Mouse (Mus musculus): Measurements from ENCODE around the gene Hist1h4i. TPM values are rescaled to one million over a fixed set of nuclear protein-coding genes. Genes with fewer than 3 reads are reported as not detected.

Hist1h4i gene
- polyA plus RNA-seq, 1 experiment: 31.8 TPM

DNA sequence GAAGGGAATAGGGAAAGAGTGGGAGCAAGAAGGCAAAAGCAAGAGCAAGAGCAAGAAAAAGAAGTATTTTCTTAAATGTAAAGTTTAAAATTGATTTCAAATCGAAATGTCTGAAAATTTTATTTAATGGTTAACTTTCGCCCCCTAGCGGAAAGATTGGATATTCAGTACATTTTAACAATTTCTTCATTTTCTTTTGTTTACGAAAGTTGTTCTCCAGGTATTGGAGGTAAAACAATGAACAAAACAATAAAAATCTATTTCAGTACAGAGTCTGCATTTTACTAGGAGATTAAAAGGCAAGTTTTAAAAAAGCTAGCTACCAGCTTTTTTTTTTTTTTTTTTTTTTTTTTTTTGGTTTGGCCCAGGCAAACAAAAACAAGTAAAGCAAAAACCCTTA, 10.7 kb downstream of the Hist1h4i start:
- Histone ChIP-seq H3K27me3 (ENCODE audit: control insufficient read depth, insufficient read depth, insufficient read length) (no peaks in the 10 kb centered on the region), H3K79me3 (ENCODE audit: low read depth) (no peaks in the 10 kb centered on the region), H3K36me3 (ENCODE audit: control insufficient read depth, insufficient read depth) (no peaks in the 10 kb centered on the region), H3ac (ENCODE audit: control insufficient read depth, insufficient read length, low read depth) (no peak overlapping the region), H3K79me2 (ENCODE audit: control insufficient read depth, insufficient read depth) (no peaks in the 10 kb centered on the region), H3K4me3 (ENCODE audit: insufficient read depth, poor library complexity, severe bottlenecking) (no peak overlapping the region)
- TF ChIP-seq MYOD1 (IDR thresholded peaks at IDR 0.05; ENCODE audit: control insufficient read depth, insufficient read length, low read depth): no peak

DNA sequence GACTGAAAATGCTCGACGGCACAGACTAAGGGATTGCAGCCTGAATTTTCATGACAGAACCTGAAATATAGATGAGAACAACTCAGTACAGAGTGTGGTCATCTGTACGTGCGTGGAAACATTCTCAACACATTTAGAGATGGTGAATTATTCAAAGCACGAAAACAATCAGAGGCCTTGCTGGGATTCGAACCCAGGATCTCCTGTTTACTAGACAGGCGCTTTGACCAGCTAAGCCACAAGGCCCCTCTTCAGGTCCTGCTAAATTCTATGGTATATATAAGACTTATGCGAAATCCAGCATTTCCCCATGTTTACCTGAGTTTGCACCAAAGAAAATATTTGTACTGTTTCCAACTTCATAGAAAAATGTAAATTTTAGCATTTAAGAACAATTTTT, 11.2 kb downstream of the Hist1h4i start:
- Histone ChIP-seq H3ac (ENCODE audit: control insufficient read depth, insufficient read length, low read depth) (no peak overlapping the region), H3K79me2 (ENCODE audit: control insufficient read depth, insufficient read depth) (no peaks in the 10 kb centered on the region), H3K27me3 (ENCODE audit: control insufficient read depth, insufficient read depth, insufficient read length) (no peaks in the 10 kb centered on the region), H3K36me3 (ENCODE audit: control insufficient read depth, insufficient read depth) (no peaks in the 10 kb centered on the region), H3K4me3 (ENCODE audit: insufficient read depth, poor library complexity, severe bottlenecking) (no peak overlapping the region), H3K79me3 (ENCODE audit: low read depth) (no peaks in the 10 kb centered on the region)
- TF ChIP-seq MYOG (IDR thresholded peaks at IDR 0.05; ENCODE audit: control insufficient read depth, extremely low read depth, insufficient read length): no peak
- no peak for TF ChIP-seq CEBPB (IDR thresholded peaks at IDR 0.05; ENCODE audit: low read depth)
- no peak for TF ChIP-seq FOSL1 (IDR thresholded peaks at IDR 0.05; ENCODE audit: insufficient read depth, low read length, poor library complexity, severe bottlenecking)
- no peak for TF ChIP-seq MAX (IDR thresholded peaks at IDR 0.05)
- TF ChIP-seq CTCF (IDR thresholded peaks at IDR 0.05; ENCODE audit: control insufficient read depth, insufficient read depth, insufficient read length): no peak

DNA sequence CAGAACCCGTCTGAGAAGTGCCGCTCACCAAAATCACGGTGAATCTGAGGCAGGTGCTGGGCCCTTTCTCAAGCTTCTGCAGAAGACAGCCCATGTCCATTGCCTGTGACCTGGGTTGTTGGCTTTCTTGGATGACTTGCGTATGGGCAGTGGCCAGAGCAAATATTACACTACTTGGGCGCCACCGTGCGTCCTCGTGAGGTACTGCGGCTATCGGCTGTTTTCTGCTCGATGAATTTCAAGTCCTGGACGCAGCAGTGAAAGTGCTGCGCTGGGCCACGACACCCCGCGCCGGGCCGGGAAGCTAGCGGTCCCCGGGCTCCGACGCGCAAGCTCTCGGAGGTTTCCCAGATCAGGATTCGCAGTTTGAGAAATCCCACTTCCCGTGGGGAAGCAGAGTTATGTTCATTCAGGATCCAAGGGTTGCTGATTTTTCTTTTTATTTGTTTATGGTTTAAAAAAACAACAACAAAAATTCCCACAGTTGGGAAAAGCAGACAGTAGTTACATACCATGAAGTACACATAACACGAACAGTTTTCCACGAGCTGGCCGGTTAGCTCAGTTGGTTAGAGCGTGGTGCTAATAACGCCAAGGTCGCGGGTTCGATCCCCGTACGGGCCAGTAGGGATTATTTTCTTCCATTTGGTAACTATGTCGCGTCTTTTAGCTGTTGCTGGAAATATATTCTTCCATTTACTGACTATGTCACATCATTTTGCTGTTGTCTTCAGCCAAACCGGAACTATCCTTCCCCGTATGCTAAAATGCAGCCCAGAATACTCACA, 12.3 kb downstream of the Hist1h4i start:
- no peak for TF ChIP-seq MYOD1 (IDR thresholded peaks at IDR 0.05; ENCODE audit: control insufficient read depth, insufficient read length, low read depth)
- peak; percentile 93 for TF ChIP-seq CTCF (IDR thresholded peaks at IDR 0.05; ENCODE audit: control insufficient read depth, insufficient read depth, insufficient read length)
- H3K79me3 ChIP-seq (ENCODE audit: low read depth): no peaks in the 10 kb centered on the region
- peak overlapping the region; percentile 72 for H3ac ChIP-seq (ENCODE audit: control insufficient read depth, insufficient read length, low read depth)
- H3K36me3 ChIP-seq (ENCODE audit: control insufficient read depth, insufficient read depth): no peaks in the 10 kb centered on the region
- H3K4me3 ChIP-seq (ENCODE audit: insufficient read depth, poor library complexity, severe bottlenecking): peak overlapping the region; percentile 25
- no peaks in the 10 kb centered on the region for H3K79me2 ChIP-seq (ENCODE audit: control insufficient read depth, insufficient read depth)
- H3K27me3 ChIP-seq (ENCODE audit: control insufficient read depth, insufficient read depth, insufficient read length): no peaks in the 10 kb centered on the region

DNA sequence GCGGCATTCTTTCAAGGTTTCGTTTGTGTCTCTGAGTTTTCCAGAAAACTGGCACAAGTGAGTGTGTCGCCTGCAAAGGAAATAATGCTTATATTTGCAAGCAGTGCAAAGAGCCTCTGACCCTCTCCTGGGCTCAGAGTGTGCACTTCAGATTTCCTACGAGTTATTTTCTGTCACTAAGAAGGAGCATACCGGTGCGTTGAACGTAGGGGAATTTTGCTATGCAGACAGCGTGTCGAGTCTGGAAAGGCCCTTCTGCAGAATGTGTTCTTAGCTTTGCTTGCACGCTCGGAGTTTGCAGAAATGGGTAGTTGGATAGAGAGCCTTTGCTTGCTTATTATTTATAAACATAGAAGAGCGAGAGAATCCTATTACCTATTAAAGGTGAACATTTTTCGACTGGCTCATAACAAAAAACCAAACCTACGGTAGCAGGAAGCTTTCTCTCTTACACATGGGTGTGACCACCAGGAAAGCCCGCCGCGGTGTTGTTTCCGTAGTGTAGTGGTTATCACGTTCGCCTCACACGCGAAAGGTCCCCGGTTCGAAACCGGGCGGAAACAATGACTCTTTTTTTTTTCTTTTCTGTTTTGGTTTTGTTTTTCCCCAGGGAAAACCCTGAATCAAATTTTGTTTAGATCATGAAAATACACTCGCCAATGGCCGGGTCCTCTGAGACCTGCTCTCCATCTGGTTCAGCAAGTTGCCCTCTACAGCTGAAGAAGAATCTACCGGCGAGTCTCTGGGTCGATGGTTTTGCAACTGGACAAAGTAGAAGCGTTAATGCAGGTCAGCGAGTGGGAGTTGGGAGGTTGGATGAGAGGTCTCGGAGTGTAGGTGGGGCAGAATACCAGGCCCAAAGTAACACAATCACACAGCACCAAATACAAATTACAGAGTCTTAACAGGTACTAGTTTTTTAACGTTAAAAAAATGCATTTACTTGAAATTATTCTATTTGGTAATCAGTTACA, 14.8 kb downstream of the Hist1h4i start:
- Histone ChIP-seq H3K36me3 (ENCODE audit: control insufficient read depth, insufficient read depth) (no peaks in the 10 kb centered on the region), H3K27me3 (ENCODE audit: control insufficient read depth, insufficient read depth, insufficient read length) (no peaks in the 10 kb centered on the region), H3ac (ENCODE audit: control insufficient read depth, insufficient read length, low read depth) (peak overlapping the region; percentile 71), H3K79me3 (ENCODE audit: low read depth) (no peaks in the 10 kb centered on the region), H3K79me2 (ENCODE audit: control insufficient read depth, insufficient read depth) (no peaks in the 10 kb centered on the region), H3K4me3 (ENCODE audit: insufficient read depth, poor library complexity, severe bottlenecking) (peak overlapping the region; percentile 42)
- no peak for TF ChIP-seq MAX (IDR thresholded peaks at IDR 0.05)
- no peak for TF ChIP-seq MYOG (IDR thresholded peaks at IDR 0.05; ENCODE audit: control insufficient read depth, extremely low read depth, insufficient read length)
- TF ChIP-seq FOSL1 (IDR thresholded peaks at IDR 0.05; ENCODE audit: insufficient read depth, low read length, poor library complexity, severe bottlenecking): no peak
- no peak for TF ChIP-seq CTCF (IDR thresholded peaks at IDR 0.05; ENCODE audit: control insufficient read depth, insufficient read depth, insufficient read length)
- TF ChIP-seq MYOD1 (IDR thresholded peaks at IDR 0.05; ENCODE audit: control insufficient read depth, insufficient read length, low read depth): no peak
- TF ChIP-seq USF1 (IDR thresholded peaks at IDR 0.05; ENCODE audit: low read depth): no peak
- TF ChIP-seq CEBPB (IDR thresholded peaks at IDR 0.05; ENCODE audit: low read depth): no peak

DNA sequence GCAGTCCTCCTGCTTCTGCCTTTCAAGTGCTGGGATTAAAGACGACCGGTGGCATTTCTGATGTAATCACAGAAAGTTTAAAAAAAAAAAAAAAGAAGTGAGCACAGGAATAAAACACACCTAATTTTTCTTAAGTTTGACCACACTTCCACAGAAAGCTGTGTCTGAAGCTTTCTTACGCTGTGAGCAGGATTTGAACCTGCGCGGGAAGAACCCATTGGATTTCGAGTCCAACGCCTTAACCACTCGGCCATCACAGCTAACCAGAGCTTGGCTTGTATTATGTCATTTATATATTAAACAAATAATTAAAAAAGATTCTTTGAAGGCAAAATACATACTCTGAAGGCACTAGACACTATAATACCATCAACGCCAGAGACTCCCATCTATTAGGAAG, 18.9 kb downstream of the Hist1h4i start:
- Histone ChIP-seq H3K4me3 (ENCODE audit: insufficient read depth, poor library complexity, severe bottlenecking) (peak overlapping the region; percentile 39), H3K27me3 (ENCODE audit: control insufficient read depth, insufficient read depth, insufficient read length) (no peaks in the 10 kb centered on the region), H3K79me2 (ENCODE audit: control insufficient read depth, insufficient read depth) (no peaks in the 10 kb centered on the region), H3ac (ENCODE audit: control insufficient read depth, insufficient read length, low read depth) (peak overlapping the region; percentile 30), H3K79me3 (ENCODE audit: low read depth) (no peaks in the 10 kb centered on the region), H3K36me3 (ENCODE audit: control insufficient read depth, insufficient read depth) (no peaks in the 10 kb centered on the region)
- TF ChIP-seq CEBPB (IDR thresholded peaks at IDR 0.05; ENCODE audit: low read depth) (peak; percentile 24), CTCF (IDR thresholded peaks at IDR 0.05; ENCODE audit: control insufficient read depth, insufficient read depth, insufficient read length) (no peak)

DNA sequence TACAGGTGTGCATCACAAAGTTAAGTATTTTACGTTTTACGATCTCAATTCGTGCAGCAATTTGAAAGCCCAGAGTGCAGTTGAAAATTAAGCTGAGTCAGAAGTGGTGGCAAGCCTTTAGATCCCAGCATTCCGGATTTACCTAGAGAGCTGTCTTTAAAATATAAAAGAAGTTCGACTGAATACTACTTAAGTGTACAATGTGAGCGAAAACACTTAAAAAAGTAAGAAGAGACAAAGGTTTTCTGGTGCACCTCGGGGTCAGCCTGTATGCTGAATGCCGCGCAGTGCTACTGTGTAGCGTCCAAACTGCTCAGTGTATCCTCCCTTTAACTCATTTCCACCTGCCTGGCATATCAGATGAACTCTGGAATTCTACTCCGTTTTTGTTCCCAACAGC, 19.6 kb downstream of the Hist1h4i start:
- H3K4me3 ChIP-seq (ENCODE audit: insufficient read depth, poor library complexity, severe bottlenecking): peak overlapping the region; percentile 39
- H3ac ChIP-seq (ENCODE audit: control insufficient read depth, insufficient read length, low read depth): peak overlapping the region; percentile 70
- H3K36me3 ChIP-seq (ENCODE audit: control insufficient read depth, insufficient read depth): no peaks in the 10 kb centered on the region
- no peaks in the 10 kb centered on the region for H3K79me2 ChIP-seq (ENCODE audit: control insufficient read depth, insufficient read depth)
- H3K27me3 ChIP-seq (ENCODE audit: control insufficient read depth, insufficient read depth, insufficient read length): no peaks in the 10 kb centered on the region
- TF ChIP-seq CEBPB (IDR thresholded peaks at IDR 0.05; ENCODE audit: low read depth) (no peak), MYOG (IDR thresholded peaks at IDR 0.05; ENCODE audit: control insufficient read depth, extremely low read depth, insufficient read length) (no peak), MYOD1 (IDR thresholded peaks at IDR 0.05; ENCODE audit: control insufficient read depth, insufficient read length, low read depth) (no peak), USF1 (IDR thresholded peaks at IDR 0.05; ENCODE audit: low read depth) (no peak), CTCF (IDR thresholded peaks at IDR 0.05; ENCODE audit: control insufficient read depth, insufficient read depth, insufficient read length) (no peak), FOSL1 (IDR thresholded peaks at IDR 0.05; ENCODE audit: insufficient read depth, low read length, poor library complexity, severe bottlenecking) (no peak), MAX (IDR thresholded peaks at IDR 0.05) (no peak)
- H3K79me3 ChIP-seq (ENCODE audit: low read depth): no peaks in the 10 kb centered on the region

Measured in C2C12 (cell line).